Mouse (Mus musculus) adrenal gland, adult (tissue): ENCODE measurements around the gene Mios.

ENCODE experiments used
- DNase-seq, 2 experiments: peaks; one replicate each; pipeline ENCODE4 v3.0.0; 2022 to 2023; ENCODE audit warnings: low spot score in 1 of 2; ENCODE audit not compliant: inconsistent age in 2 of 2

The Mios gene

DNA sequence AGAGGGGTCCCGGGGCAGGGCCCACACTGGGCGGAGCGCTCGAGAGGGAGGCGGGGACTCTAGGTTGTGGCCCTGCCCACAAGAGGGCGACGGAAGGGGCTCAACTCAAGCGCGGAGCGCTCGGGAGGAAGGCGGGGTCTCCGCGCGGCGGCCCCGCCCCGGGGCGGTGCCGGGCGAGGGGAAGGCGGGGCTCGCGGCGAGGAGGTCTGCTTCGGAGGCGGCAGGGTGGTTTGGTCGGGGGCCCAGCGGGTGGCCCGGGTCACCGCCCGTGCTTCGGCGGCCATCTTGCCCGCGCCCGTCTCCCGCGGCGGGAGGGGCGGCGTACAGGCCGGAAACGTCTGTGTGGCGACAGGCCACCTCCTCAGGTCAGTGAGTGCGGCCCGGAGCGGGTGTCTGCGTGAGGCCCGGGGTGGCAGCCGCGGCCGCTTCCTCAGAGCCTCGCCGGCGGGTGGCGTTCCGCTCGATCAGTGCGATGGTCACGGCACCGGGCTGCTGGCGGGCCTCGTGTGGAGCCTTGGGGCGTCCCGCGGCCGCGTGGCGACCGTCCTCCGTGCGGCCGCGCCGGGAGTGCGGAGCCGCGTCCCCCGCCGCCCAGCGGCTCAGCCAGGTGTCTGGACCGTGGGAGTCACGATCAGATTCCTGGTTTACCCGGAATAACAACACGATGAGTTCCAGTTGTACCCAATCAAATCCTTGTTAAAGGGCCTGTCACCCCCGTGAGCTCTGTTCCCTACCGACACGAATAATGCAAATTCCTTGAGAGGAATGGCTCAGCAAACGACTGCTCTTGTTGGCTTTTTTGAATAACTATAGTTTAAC lies at the start of gene Mios:
Mios (plus strand) TSS at position 176 of the 819 bp plus-strand sequence.
- DNase-seq: peak; percentile 91 to 97

GRCm38 (mm10) chr6:8160001-8160400 lies 49.0 kb upstream of the Mios start:
- no peak for DNase-seq

DNA sequence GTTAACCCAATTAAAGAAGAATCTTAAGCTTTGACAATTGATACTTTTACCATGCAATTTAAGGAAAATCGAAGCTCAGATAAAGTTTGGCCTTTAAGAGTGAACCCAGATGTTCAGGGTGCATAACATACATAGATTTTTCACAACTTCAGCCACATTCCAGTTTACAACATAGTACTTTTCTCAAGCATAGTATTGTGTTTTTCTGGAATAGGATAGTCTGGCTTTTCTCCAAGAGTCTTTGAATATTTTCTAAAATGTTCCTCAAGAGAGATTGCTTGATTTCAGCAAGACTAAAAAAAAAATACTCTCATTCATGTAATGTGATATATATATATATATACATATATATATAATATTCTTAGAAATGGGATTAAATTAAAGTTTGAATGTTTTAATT lies 44.3 kb upstream of the Mios start:
- DNase-seq: no peak

DNA sequence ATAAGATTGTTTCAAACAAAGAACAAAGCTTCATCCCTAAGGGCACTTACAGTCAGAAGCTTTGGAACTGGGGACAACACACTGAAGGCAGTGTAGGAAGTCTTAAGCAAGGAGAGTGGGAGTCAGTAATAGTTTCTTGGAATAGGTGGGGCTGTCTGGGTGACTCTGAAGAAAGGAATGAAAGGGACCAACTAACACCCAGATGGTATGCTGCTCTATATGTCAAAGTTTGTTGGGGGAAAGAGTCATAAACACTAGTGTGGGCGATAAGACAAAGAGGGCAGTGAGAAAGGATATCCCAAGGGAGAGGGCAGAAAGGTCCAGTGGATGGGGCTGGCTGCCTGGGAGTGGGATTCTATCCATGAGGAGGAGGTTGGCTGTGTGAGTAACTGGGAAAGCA lies 36.9 kb upstream of the Mios start:
- DNase-seq: no peak

DNA sequence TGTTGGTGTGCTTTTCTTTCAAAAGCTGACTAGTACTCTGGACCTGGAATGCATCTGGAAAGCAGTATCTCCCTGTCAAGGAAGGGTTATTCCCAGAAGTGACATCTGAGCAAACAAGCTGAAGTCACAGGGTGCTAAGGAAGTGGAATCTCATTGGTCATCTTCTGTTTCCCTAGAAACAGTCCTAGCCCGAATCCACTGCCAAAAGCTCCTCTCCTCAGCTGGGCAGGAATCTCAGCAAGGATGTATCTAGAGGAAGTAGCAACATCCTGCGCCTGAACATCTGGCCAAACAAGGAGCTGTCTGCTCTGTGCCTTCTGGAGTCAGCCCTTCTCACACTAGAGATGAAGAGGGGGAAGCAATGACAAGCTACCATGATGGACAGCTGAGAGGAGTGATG lies 35.0 kb upstream of the Mios start:
- DNase-seq: no peak

DNA sequence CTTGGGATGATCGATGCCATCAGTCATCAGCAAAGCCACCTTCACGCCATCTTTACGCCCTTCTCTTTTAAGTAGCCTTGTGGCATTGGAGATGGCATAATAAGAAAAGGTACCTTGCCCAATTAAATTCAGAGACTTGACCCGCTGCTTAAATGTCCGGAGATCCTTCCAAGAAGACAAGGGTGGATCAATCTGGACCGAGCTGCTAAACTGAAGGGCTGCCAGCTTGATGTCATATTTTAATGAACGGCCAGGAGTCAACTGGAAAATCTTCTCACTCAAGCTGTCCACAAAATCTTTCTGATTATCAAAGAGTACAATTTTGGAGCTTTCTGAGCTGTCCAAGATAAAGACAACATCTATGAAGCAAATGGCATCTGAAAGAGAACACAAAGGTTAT lies 33.7 kb upstream of the Mios start:
- no peak for DNase-seq

GRCm38 (mm10) chr6:8176116-8176515 lies 32.9 kb upstream of the Mios start:
- no peak for DNase-seq

GRCm38 (mm10) chr6:8178397-8178941 lies 30.6 kb upstream of the Mios start:
- no peak for DNase-seq

DNA sequence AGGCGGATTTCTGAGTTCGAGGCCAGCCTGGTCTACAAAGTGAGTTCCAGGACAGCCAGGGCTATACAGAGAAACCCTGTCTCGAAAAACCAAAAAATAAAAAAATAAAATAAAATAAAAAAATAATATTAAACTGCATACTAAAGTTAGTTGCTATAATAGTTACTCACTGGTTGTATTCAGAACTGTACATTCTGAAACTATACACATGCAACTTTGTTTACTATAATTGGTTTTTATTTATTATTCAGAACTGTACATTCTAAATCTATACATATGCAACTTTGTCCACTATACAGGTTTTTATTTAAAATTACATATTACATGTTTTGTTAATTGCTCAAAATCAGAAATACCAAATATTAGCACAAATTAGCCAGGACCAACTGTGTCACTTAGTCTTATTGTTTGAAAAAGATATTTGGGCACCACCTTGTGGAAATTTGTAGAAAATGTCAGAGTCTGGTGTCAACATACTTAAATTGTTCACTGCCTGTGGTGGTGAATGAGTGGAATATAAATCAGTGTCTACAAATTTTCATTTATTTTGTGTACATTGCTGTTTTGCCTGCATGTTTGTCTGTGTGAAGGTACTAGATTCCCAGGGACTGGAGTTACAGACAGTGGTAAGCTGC lies 20.3 kb upstream of the Mios start:
- DNase-seq: peak in 1 of 2 experiments; percentile 44

DNA sequence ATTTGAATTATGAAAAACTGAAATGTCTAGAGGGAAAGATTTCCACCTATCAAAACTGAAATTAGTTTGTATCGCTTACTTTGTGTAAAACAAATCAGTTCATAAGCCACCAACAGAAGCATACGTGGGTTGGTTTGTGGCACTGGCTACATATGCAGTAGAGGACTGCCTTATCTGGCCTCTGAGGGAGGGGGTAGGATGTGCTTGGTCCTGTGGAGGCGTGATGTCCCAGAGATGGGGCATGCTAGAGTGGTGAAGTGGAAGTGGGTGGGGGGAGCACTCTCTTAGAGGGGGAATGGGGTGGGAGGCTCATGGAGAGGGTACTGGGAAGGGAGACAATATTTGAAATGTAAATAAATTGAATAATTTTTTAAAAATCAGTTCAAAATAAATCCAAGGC lies 19.1 kb upstream of the Mios start:
- DNase-seq: no peak

GRCm38 (mm10) chr6:8192517-8192916 lies 16.5 kb upstream of the Mios start, which contains the start of gene Col28a1:
Gene Col28a1 (minus strand): TSS chr6:8192617.
- DNase-seq: no peak

GRCm38 (mm10) chr6:8209866-8210186 lies 804 bp downstream of the Mios start:
- DNase-seq: no peak

DNA sequence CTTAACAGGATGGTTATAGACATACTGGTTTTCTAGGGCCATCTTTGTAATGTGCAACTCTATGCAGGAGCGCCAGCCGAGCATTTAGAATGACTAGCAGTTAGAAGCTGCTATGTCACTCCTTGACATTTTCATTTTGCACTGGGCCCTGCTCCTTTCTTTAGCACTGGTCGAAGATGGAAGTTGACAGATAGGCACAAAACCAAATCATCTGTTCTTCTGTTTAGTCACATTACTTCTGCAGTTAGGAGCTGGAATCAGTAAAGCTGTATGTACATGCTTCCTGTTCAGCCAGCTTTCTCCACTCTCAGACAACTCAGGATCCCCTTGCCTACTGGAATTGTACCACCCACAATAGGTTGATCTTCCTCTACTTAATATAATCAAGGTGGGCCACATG lies 1.6 kb downstream of the Mios start:
- peak in 1 of 2 experiments; percentile 29 for DNase-seq

DNA sequence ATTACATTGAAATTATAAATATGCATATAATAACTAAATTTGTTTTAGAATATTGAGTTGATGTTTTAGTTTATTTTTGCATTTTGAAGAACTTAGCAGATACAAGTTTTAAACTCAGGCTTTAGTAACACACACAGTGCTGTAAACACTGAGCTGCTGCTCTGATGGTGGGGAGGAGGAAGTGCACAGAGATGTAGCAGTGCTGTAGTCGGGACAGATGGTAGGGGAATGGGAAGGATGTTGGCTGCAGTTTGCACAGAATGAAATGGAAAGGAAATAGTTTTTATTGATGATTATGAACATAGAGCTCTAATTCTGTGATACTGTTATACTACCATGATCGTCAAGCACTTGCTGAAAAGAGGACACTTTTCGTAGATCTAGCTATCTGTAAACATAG lies 18.0 kb downstream of the Mios start:
- DNase-seq: no peak

GRCm38 (mm10) chr6:8228596-8228995 lies 19.6 kb downstream of the Mios start:
- DNase-seq: no peak

DNA sequence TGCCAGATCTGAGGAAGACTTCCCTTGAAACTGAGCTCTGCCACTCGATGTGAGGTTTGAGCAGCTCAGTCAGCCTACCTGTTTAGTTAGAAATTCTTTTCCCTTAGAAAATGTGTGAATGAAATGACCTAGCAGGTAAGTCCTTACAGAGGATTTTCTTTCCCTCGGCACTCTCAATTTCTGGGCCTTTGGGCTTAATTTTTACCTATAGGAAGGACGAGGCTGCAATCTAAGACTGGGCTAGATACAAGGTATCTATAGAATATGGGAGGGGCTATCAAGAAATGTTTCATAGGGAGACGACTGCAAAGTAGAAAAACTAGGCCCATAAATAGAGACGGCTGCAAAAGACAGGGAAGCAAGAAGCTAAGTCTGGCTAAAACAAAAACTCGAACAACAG lies 49.3 kb downstream of the Mios start:
- no peak for DNase-seq

DNA sequence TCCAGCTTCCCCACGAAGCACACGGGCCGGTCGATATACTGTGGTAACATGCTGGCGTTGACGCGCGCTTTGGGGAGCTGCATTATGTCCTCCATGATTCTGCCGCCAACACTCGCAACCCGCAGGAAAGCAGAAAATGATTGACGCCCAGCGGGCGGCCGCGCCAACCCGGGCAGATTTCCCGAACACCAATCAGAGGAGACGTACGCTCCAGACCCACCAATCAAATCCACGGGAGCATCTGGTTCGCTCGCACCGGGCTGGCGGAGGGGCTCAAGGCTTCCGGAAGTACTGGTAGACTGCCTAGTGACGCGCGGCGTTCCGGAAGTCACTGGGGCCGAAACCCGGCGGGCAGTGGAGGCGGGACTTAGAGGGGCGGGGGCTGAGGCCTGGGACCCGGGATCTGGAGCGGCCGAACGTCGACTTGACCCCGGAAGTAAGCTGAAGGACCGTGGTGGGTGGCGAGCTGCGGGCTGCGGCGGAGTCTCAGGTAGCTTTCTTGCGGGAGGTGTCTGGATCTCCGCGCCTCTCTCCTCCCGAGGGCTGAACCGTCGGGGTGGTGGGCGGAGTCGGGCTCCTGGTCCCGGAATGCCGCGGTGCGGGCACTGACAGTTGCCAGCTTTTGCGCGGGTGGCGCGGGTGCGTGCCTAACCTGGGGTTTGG lies 50.1 kb downstream of the Mios start, which contains the start of the genes Rpa3, Umad1 and Gm45062:
Rpa3 (minus strand) TSS at position 170 of the 663 bp plus-strand sequence.
Umad1 (plus strand) TSS at position 285 of the 663 bp plus-strand sequence.
Gm45062 (plus strand) TSS at position 447 of the 663 bp plus-strand sequence.
- peak; percentile 98 to 99 for DNase-seq

DNA sequence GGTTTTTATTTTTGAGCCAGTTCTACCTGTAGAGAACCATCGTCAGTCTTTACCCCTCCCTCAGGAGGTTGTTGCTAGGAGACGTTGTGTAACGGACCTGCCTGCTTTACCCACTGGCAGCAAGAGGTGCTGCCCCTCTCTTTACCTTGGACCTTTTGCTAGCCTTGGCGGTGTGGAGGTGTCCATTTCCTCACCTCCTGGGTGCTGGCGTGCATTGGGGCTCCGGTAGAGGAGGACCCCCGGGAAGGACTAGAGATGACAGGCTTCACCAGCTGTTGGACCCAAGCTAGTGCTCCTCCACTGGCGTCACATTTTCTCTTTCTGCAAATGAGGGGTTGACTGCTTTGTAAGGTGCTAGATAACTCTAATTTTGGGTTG lies 50.6 kb downstream of the Mios start:
- no peak for DNase-seq

GRCm38 (mm10) chr6:8271047-8271446 lies 62.0 kb downstream of the Mios start:
- no peak for DNase-seq

DNA sequence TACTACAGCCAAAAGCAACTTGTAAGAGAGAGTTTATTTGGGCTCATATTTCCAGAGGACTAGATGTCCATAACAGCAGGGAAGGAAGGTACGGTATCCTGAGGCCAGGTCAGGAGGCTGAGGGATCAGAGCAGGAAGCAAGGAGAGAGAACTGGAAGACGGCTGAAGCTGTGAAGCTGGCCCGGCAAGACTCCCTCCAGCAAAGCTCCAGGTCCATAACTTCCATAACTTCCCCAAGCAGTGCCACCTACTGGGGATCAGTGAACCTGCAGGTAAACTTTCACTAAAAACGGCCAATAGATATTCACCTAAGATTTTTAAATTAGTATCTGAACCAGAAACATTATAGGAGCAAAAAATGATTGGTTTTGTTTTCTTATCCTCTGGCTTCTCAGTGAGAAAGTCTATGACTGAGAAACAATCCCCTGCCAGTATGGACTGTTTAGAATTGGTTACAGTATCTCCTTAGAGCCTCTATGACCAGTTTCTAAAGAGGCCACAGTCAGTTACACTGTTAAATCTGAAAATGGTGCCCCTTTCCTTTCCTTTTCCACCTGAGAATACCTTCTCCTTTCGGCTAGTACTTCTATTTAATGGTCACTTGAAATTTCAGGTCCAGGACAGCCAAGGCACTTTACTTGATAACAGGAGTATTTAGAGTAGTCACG lies 65.5 kb downstream of the Mios start:
- peak; percentile 51 to 86 for DNase-seq

- DNase-seq: peak; percentile 56 to 89
Observed at GRCm38 (mm10) chr6:8275098-8275497, 66.1 kb downstream of the Mios start.
